Mouse (Mus musculus) limb, embryonic 14.5 days (tissue): Measurements from ENCODE around the gene Tmc2. TPM values are rescaled to one million over a fixed set of nuclear protein-coding genes. Genes with fewer than 3 reads are reported as not detected.

Experiments
- ATAC-seq: fragments of 200-750 bp; cut with Nextera tagmentation; 2 replicates; pipeline ENCODE4 v1.8.0; 2017; ENCODE audit warnings: low read depth, moderate number of reproducible peaks, moderate TSS enrichment; ENCODE audit not compliant: low FRiP score
- DNase-seq: peaks from one replicate; pipeline ENCODE4 v3.0.0-alpha.2; 2015; ENCODE audit warnings: low spot score
- H3K27ac ChIP-seq: fragments of 300-500 bp; sonication (generic); replicated peaks from 2 replicates; pipeline ENCODE4 v1.5.1; 2014; ENCODE audit warnings: low read depth, mild to moderate bottlenecking, low read length, moderate library complexity, mixed read lengths
- H3K27me3 ChIP-seq: fragments of 300-500 bp; sonication (generic); 2 replicates; pipeline ENCODE4 v1.6.1; 2014; ENCODE audit warnings: low read length, mixed read lengths; ENCODE audit not compliant: control insufficient read depth, insufficient read depth
- H3K36me3 ChIP-seq: fragments of 300-500 bp; sonication (generic); 2 replicates; pipeline ENCODE4 v1.6.1; 2014; ENCODE audit warnings: mild to moderate bottlenecking, low read length, moderate library complexity, mixed read lengths; ENCODE audit not compliant: control insufficient read depth, insufficient read depth
- H3K4me1 ChIP-seq: fragments of 300-500 bp; sonication (generic); 2 replicates; pipeline ENCODE4 v1.6.1; 2014; ENCODE audit warnings: antibody characterized with exemption, low read length, mixed read lengths; ENCODE audit not compliant: control insufficient read depth, insufficient read depth
- H3K4me2 ChIP-seq: fragments of 300-500 bp; sonication (generic); replicated peaks from 2 replicates; pipeline ENCODE4 v1.6.1; 2014; ENCODE audit warnings: low read depth, mild to moderate bottlenecking, low read length, moderate library complexity; ENCODE audit not compliant: severe bottlenecking
- H3K4me3 ChIP-seq: fragments of 300-500 bp; sonication (generic); replicated peaks from 2 replicates; pipeline ENCODE4 v1.5.1; 2014; ENCODE audit warnings: low read length
- H3K9ac ChIP-seq: fragments of 300-500 bp; sonication (generic); 2 replicates; pipeline ENCODE4 v1.6.1; 2014; ENCODE audit warnings: mild to moderate bottlenecking, low read depth, low read length, moderate library complexity; ENCODE audit not compliant: severe bottlenecking
- H3K9me3 ChIP-seq: fragments of 300-500 bp; sonication (generic); 2 replicates; pipeline ENCODE4 v1.6.1; 2016; ENCODE audit warnings: low read length; ENCODE audit not compliant: control insufficient read depth
- POLR2A ChIP-seq: fragments of 200-500 bp; IDR thresholded peaks from 2 replicates; pipeline ENCODE4 v1.8.0; 2012; ENCODE audit warnings: inconsistent platforms, mild to moderate bottlenecking, moderate library complexity, borderline replicate concordance; ENCODE audit not compliant: insufficient read depth, insufficient read length; ENCODE audit errors: extremely low read depth
- WGBS: fragments of 180-500 bp; shearing (Covaris S2); extraction: QIAGEN DNeasy Blood & Tissue Kit; methylation state at CpG from one replicate; pipeline ENCODE4 v1.1.7; 2014; 5-methylcytosine and 5-hydroxymethylcytosine counted together
- polyA plus RNA-seq, 2 experiments: library from polyadenylated mRNA; depleted of rRNA in 1 of 2; stranded (reverse) in 1 of 2; unstranded in 1 of 2; fragments of >200 nt; fragmentation: Nextera tagmentation in 1 of 2; extraction: Ambion mirVana in 1 of 2; gene quantifications; 2 replicates each; pipeline versions ENCODE4 v1.2.1 to v1.2.3; 2012 to 2014

The Tmc2 gene
- polyA plus RNA-seq, 2 experiments = 0.04 TPM; not detected in 1

- H3K4me2 ChIP-seq = peak overlapping the region; percentile 87
- H3K4me3 ChIP-seq = peak overlapping the region; percentile 98
- peaks cover 15% of the 10 kb centered on the region for H3K4me1 ChIP-seq
- H3K9me3 ChIP-seq = no peaks in the 10 kb centered on the region
- peak overlapping the region; percentile 100; the same call in 1 of the 2 replicates for H3K9ac ChIP-seq
- no peak for TF ChIP-seq POLR2A
- DNase-seq (no peak), ATAC-seq (no peak)
- peaks cover 52% of the 10 kb centered on the region for H3K36me3 ChIP-seq
- H3K27me3 ChIP-seq = no peaks in the 10 kb centered on the region
- WGBS = 74% methylated on average over 8 of the region's 8 CpGs
- H3K27ac ChIP-seq = no peak overlapping the region
Observed at GRCm38 (mm10) chr2:130176820-130177219, 18.2 kb upstream of the Tmc2 start.

GRCm38 (mm10) chr2:130178381-130178705, 16.7 kb upstream of the Tmc2 start:
- Histone ChIP-seq H3K4me3 (peak overlapping the region; percentile 98), H3K4me1 (peaks cover 15% of the 10 kb centered on the region), H3K9ac (peak overlapping the region; percentile 100), H3K4me2 (peak overlapping the region; percentile 87), H3K27me3 (no peaks in the 10 kb centered on the region), H3K27ac (peak overlapping the region; percentile 98), H3K36me3 (peaks cover 37% of the 10 kb centered on the region), H3K9me3 (no peaks in the 10 kb centered on the region)
- no peak for TF ChIP-seq POLR2A
- WGBS = under 1% methylated on average over 11 of the region's 11 CpGs
- DNase-seq (peak; percentile 44), ATAC-seq (0 out of 2 replicates have a peak, but pooled peaks have one; percentile 21)

DNA sequence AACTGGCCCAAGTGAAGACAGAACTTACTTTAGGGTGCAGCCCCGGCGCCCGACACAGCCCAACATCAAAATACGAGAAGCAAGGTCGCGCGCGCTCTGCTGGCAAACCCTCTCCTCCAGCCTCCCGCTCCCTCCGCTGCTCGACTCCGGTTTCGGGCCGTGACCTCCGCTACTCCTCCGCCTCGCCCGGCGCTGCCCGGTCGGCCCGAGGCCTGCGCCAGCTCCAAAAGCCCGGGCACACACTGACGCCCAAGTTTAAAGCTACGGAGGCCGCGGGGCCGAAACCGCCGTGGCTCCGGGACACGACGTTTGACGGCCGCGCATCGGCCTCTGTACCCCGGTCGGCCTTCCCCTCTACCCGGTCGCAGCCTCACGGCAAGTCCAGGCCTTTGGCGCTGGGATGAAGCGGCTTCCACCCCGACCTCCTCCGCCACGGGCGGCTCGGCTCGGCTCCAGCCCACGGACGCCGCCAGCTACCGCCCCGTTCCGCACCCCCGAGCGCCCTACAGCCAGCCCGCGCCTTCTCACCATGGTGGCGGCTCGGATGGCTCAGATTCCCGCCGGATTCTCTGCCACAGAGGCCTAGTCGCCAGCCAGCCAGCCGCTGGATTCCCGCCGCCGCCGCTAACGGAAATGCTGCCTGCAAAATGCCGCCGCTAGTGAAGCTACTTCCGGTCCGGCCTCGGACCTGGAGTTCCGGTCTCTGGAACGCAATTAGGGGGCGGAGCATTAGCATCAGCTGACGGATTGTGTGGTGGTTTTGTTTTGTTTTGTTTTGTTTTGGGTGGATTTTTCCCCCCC, 16.1 kb upstream of the Tmc2 start, which contains the start of gene Snrpb:
Snrpb (minus strand) TSS at position 698 of the 801 bp plus-strand sequence.
- Histone ChIP-seq H3K9ac (peak within 1 kb of the TSS; percentile 100), H3K36me3 (peaks cover 31% of the 10 kb centered on the region), H3K9me3 (no peaks in the 10 kb centered on the region), H3K27ac (peak within 1 kb of the TSS; percentile 98), H3K27me3 (no peaks in the 10 kb centered on the region), H3K4me3 (peak within 1 kb of the TSS; percentile 98), H3K4me2 (peak within 1 kb of the TSS; percentile 87), H3K4me1 (peaks cover 15% of the 10 kb centered on the region)
- ATAC-seq (peak; percentile 93), DNase-seq (peak; percentile 97)
- peak; percentile 75; the same call in 1 of the 2 replicates for TF ChIP-seq POLR2A
- under 1% methylated on average over 69 of the region's 81 CpGs for WGBS

- Histone ChIP-seq H3K9ac (peak overlapping the region; percentile 100), H3K4me1 (peaks cover 15% of the 10 kb centered on the region), H3K9me3 (no peaks in the 10 kb centered on the region), H3K4me2 (peak overlapping the region; percentile 66), H3K27ac (peak overlapping the region; percentile 98), H3K27me3 (no peaks in the 10 kb centered on the region), H3K4me3 (peak overlapping the region; percentile 98), H3K36me3 (peaks cover 24% of the 10 kb centered on the region)
- WGBS = 1% methylated on average over 15 of the region's 15 CpGs
- ATAC-seq (peak; percentile 73), DNase-seq (no peak)
- TF ChIP-seq POLR2A = no peak
Observed at GRCm38 (mm10) chr2:130179507-130180019, 15.4 kb upstream of the Tmc2 start.

GRCm38 (mm10) chr2:130188391-130188790, 6.6 kb upstream of the Tmc2 start:
- H3K36me3 ChIP-seq = no peaks in the 10 kb centered on the region
- 81% methylated on average over 12 of the region's 12 CpGs for WGBS
- TF ChIP-seq POLR2A = no peak
- no peak overlapping the region for H3K4me2 ChIP-seq
- H3K4me3 ChIP-seq = no peak overlapping the region
- DNase-seq (no peak), ATAC-seq (no peak)
- 0 out of 2 replicates have a peak, but pooled peaks cover 3% of the 10 kb centered on the region for H3K9me3 ChIP-seq
- no peaks in the 10 kb centered on the region for H3K27me3 ChIP-seq
- no peak overlapping the region for H3K9ac ChIP-seq
- H3K4me1 ChIP-seq = no peaks in the 10 kb centered on the region
- H3K27ac ChIP-seq = no peak overlapping the region
